Mouse (Mus musculus): ENCODE measurements around the gene Sirt1. TPM values are rescaled to one million over a fixed set of nuclear protein-coding genes. Genes with fewer than 3 reads are reported as not detected.
A peak's percentile ranks its signal among the peaks of the same experiment; 100 is the strongest.
"Not testable (repeated sequence)": the region's sequence is repeated elsewhere in the genome, so short reads cannot be mapped to it uniquely, and the experiment has no call there.

Sirt1 gene
- 1 to 10 TPM; 6.3 to 9.3 TPM for polyA plus RNA-seq (2017; shearing (Covaris generic))

- ATAC-seq: peak; percentile 28
Measured at GRCm38 (mm10) chr10:63381498-63382280, at the start of gene Sirt1. Sirt1 (minus strand) TSS chr10:63381704.

- peak; percentile 89 for ATAC-seq
Measured at GRCm38 (mm10) chr10:63429785-63430305, 48.3 kb upstream of the Sirt1 start, which contains the start of gene Ctnna3. Ctnna3 (plus strand) TSS chr10:63430098.

- ATAC-seq: peak; percentile 81
Measured at GRCm38 (mm10) chr10:63429380-63429779, 47.9 kb upstream of the Sirt1 start.

- ATAC-seq: no peak
Measured at GRCm38 (mm10) chr10:63429023-63429340, 47.5 kb upstream of the Sirt1 start.

GRCm38 (mm10) chr10:63428243-63429022 lies 46.9 kb upstream of the Sirt1 start:
- ATAC-seq: peak; percentile 16

- ATAC-seq: no peak
Measured at GRCm38 (mm10) chr10:63427146-63427545, 45.6 kb upstream of the Sirt1 start.

GRCm38 (mm10) chr10:63424475-63424814 lies 42.9 kb upstream of the Sirt1 start:
- ATAC-seq: peak; percentile 53

- no peak for ATAC-seq
Measured at GRCm38 (mm10) chr10:63423591-63424474, 42.3 kb upstream of the Sirt1 start.

GRCm38 (mm10) chr10:63422736-63422992 lies 41.2 kb upstream of the Sirt1 start:
- no peak for ATAC-seq

- ATAC-seq: no peak
Measured at GRCm38 (mm10) chr10:63421739-63422735, 40.5 kb upstream of the Sirt1 start, which contains the start of gene Gm7075. Gm7075 (minus strand) TSS chr10:63421789.

- no peak for ATAC-seq
Measured at GRCm38 (mm10) chr10:63417061-63417460, 35.6 kb upstream of the Sirt1 start.

GRCm38 (mm10) chr10:63415850-63416249 lies 34.3 kb upstream of the Sirt1 start:
- no peak for ATAC-seq

GRCm38 (mm10) chr10:63415287-63415686 lies 33.8 kb upstream of the Sirt1 start:
- no peak for ATAC-seq

- ATAC-seq: no peak
Measured at GRCm38 (mm10) chr10:63412756-63413155, 31.3 kb upstream of the Sirt1 start.

- ATAC-seq: not testable (repeated sequence)
Measured at GRCm38 (mm10) chr10:63411674-63412073, 30.2 kb upstream of the Sirt1 start.

GRCm38 (mm10) chr10:63410162-63410956 lies 28.9 kb upstream of the Sirt1 start:
- ATAC-seq: no peak

- no peak for ATAC-seq
Measured at GRCm38 (mm10) chr10:63403636-63404035, 22.1 kb upstream of the Sirt1 start.

- ATAC-seq: no peak
Measured at GRCm38 (mm10) chr10:63402731-63403504, 21.4 kb upstream of the Sirt1 start.

GRCm38 (mm10) chr10:63396963-63397362 lies 15.5 kb upstream of the Sirt1 start:
- ATAC-seq: no peak

GRCm38 (mm10) chr10:63388948-63389347 lies 7.4 kb upstream of the Sirt1 start:
- ATAC-seq: no peak
